Comparison of ENCODE assay signal across 21 mouse cellular contexts in genomic region chr14:76629913-76630478, GRCm38 (mm10).
A peak's percentile ranks its signal among the peaks of the same experiment; 100 is the strongest.
DNase-seq lines count a peak whose midpoint lies in the region; ATAC-seq and TF ChIP-seq lines count a peak whose summit lies in the region.
"Had no signal": no experiment of that assay in that cellular context is flagged by ENCODE, and none has a peak within 500 bp of the region (broad histone marks: within the 10 kb centered on the region; RNA-seq: fewer than 3 reads in every experiment).

No protein-coding gene starts in this region.

- H3K36me3 ChIP-seq in intestine, embryonic 16.5 days (ENCODE audit: control insufficient read depth, insufficient read depth, low read length), result no peaks in the 10 kb centered on the region
- no peaks in the 10 kb centered on the region for H3K36me3 ChIP-seq in intestine, embryonic 15.5 days
- no peaks in the 10 kb centered on the region for H3K36me3 ChIP-seq in intestine, postnatal 0 days (ENCODE audit: control insufficient read depth, insufficient read depth)
- H3K36me3 ChIP-seq: hindbrain, embryonic 15.5 days; liver, embryonic 15.5 days had no signal

- H3K9ac ChIP-seq in intestine, embryonic 16.5 days (ENCODE audit: low read depth, low read length), result no peak overlapping the region
- H3K9ac ChIP-seq in intestine, embryonic 15.5 days, result no peak overlapping the region
- no peak overlapping the region for H3K9ac ChIP-seq in intestine, postnatal 0 days (ENCODE audit: low read depth, low read length)
- H3K9ac ChIP-seq: forebrain, embryonic 13.5 days; hindbrain, embryonic 15.5 days; liver, embryonic 15.5 days had no signal

- H3K27me3 ChIP-seq in intestine, embryonic 16.5 days (replicated peaks; ENCODE audit: control insufficient read depth, insufficient read depth, low read length), result no peaks in the 10 kb centered on the region
- no peaks in the 10 kb centered on the region for H3K27me3 ChIP-seq in intestine, embryonic 15.5 days (replicated peaks)
- H3K27me3 ChIP-seq in intestine, postnatal 0 days (replicated peaks; ENCODE audit: control insufficient read depth, insufficient read depth, low read length), result no peaks in the 10 kb centered on the region
- H3K27me3 ChIP-seq: forebrain, embryonic 13.5 days; hindbrain, embryonic 15.5 days; liver, embryonic 15.5 days had no signal

- H3K27ac ChIP-seq in intestine, embryonic 16.5 days (ENCODE audit: low read length), result no peak overlapping the region
- no peak overlapping the region for H3K27ac ChIP-seq in intestine, embryonic 15.5 days
- no peak overlapping the region for H3K27ac ChIP-seq in intestine, postnatal 0 days (ENCODE audit: low read depth, low read length)
- no peak overlapping the region for H3K27ac ChIP-seq in left cerebral cortex, adult 2 months
- H3K27ac ChIP-seq: forebrain, embryonic 13.5 days; hindbrain, embryonic 15.5 days; liver, embryonic 15.5 days had no signal

- DNase-seq in 3T3-L1 (ENCODE audit: low read depth, low spot score) (peak; percentile 65), ES-CJ7 (ENCODE audit: low read depth, low spot score) (peak; percentile 67)
- DNase-seq in left cerebral cortex, adult 2 months (ENCODE audit: extremely low spot score in 1 of 2, low spot score in 2 of 2), result no peak
- DNase-seq in left cerebral cortex, adult 9 months (ENCODE audit: low spot score in 2 of 2), result no peak
- DNase-seq: cerebellum, adult 11-12 months; cerebellum, postnatal 25 days; gastrocnemius, postnatal 36 days; heart, postnatal 14 days; kidney, adult 8-10 months; kidney, postnatal 25 days; layer of hippocampus, adult 9-11 months; thymus, postnatal 25 days had no signal

- no peaks in the 10 kb centered on the region for H3K9me3 ChIP-seq in intestine, embryonic 16.5 days (ENCODE audit: control insufficient read depth, low read length)
- H3K9me3 ChIP-seq in intestine, embryonic 15.5 days, result no peaks in the 10 kb centered on the region
- no peaks in the 10 kb centered on the region for H3K9me3 ChIP-seq in intestine, postnatal 0 days (ENCODE audit: control insufficient read depth)
- H3K9me3 ChIP-seq: forebrain, embryonic 13.5 days; hindbrain, embryonic 15.5 days; liver, embryonic 15.5 days had no signal

- 0 out of 2 replicates have a peak, but pooled peaks have one; percentile 5 for ATAC-seq in intestine, embryonic 16.5 days
- no peak for ATAC-seq in intestine, embryonic 15.5 days
- ATAC-seq in intestine, postnatal 0 days, result no peak
- ATAC-seq: CD4-positive, CD25-positive, alpha-beta regulatory T cell, adult 4 months; forebrain, embryonic 13.5 days; midbrain, embryonic 16.5 days had no signal

- WGBS in intestine, embryonic 16.5 days, result 74% methylated on average over 11 of the region's 11 CpGs
- WGBS in intestine, embryonic 15.5 days, result 75% methylated on average over 11 of the region's 11 CpGs
- 63% methylated on average over 11 of the region's 11 CpGs for WGBS in intestine, postnatal 0 days

- H3K4me1 ChIP-seq in intestine, embryonic 16.5 days (ENCODE audit: control insufficient read depth, insufficient read depth, low read length), result peaks cover 12% of the 10 kb centered on the region
- peaks cover 12% of the 10 kb centered on the region for H3K4me1 ChIP-seq in intestine, embryonic 15.5 days (replicated peaks)
- H3K4me1 ChIP-seq in intestine, postnatal 0 days (replicated peaks; ENCODE audit: control insufficient read depth, insufficient read depth, low read length), result 0 out of 2 replicates have a peak, but pooled peaks cover 6% of the 10 kb centered on the region

- no peak overlapping the region for H3K4me3 ChIP-seq in intestine, embryonic 16.5 days (ENCODE audit: low read length)
- H3K4me3 ChIP-seq in intestine, embryonic 15.5 days (replicated peaks), result no peak overlapping the region
- H3K4me3 ChIP-seq in intestine, postnatal 0 days (ENCODE audit: low read depth, low read length), result no peak overlapping the region
- H3K4me3 ChIP-seq in left cerebral cortex, adult 2 months, result no peak overlapping the region
- H3K4me3 ChIP-seq: forebrain, embryonic 13.5 days; hindbrain, embryonic 15.5 days; liver, embryonic 15.5 days had no signal

- TF ChIP-seq CTCF in intestine, postnatal 0 days (IDR thresholded peaks at IDR 0.05; ENCODE audit: low read depth), result 0 out of 2 replicates have a peak, but pooled peaks have one; percentile 18
- no peak for TF ChIP-seq CTCF in left cerebral cortex, adult 2 months (IDR thresholded peaks at IDR 0.05)

- intact Hi-C loops in left cerebral cortex, adult 2 months (cut with DNase I), result loop anchor here (2.0 kb wide), 1 partner anchor 19 kb away; no protein-coding TSS in a partner anchor

- H3K4me2 ChIP-seq in intestine, embryonic 16.5 days (ENCODE audit: low read depth, low read length), result no peak overlapping the region
- H3K4me2 ChIP-seq in intestine, embryonic 15.5 days (replicated peaks), result no peak overlapping the region
- H3K4me2 ChIP-seq in intestine, postnatal 0 days (replicated peaks; ENCODE audit: low read depth), result no peak overlapping the region
- H3K4me2 ChIP-seq: forebrain, embryonic 13.5 days; heart, embryonic 11.5 days; hindbrain, embryonic 15.5 days; liver, embryonic 15.5 days had no signal

Comparison
In these comparisons a context has a peak if more than half of its experiments do, and no peak if none do; other contexts are left out.
1. DNase-seq: peak in 3T3-L1 (single experiment) and ES-CJ7 (single experiment); none in left cerebral cortex, adult 2 months (0 of 2) and left cerebral cortex, adult 9 months (0 of 2).